In the genomic region with DNA sequence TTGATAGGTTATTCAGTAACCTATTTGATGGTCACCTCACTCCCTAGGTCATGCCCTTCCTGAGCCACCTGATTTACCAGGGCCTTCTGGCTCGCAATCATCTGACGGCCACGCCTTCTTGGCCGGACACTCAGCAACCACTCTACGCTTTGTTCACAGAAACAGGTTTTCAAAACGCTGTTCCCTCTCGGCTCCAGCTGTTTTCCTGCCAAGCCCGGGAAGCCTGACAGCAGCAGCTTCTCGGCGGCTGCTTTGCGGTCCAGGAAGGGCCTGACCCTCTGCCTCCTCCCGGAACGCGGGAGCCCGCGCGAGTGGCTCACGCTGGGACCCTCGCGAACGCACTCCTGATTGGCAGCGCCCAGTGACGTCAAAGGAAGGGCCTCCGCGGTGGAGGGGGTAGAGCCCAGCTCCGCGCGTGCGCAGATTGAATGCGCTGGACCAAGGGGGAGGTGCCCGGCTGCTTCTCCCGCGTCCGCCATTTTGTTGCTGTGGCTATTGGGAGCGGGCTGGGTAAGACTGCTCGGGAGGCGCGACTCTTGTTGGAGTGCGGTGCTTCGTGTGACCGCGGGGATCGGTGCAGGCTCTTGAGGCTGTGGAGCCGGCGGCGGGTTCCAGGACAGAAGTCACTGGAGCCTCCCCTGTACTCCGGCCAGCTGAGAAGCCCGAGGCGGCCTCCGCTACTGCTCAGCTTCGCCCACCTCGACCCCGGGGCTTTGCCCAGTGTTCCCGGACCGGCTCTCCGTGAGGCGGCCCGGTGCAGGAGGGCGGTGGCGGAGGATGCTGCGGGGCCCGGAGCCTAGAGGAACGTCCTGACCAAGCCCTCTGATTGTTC, we compare ENCODE assay signal across 7 mouse cellular contexts. TPM values are rescaled to one million over a fixed set of nuclear protein-coding genes. Genes with fewer than 3 reads are reported as not detected.
DNase-seq lines count a peak whose midpoint lies in the region; ATAC-seq and TF ChIP-seq lines count a peak whose summit lies in the region.

Gene Crkl, plus strand, starts transcription at position 447 of the 832 bp plus-strand sequence.

- no peaks in the 10 kb centered on the region for H3K27me3 ChIP-seq in intestine, postnatal 0 days (replicated peaks; ENCODE audit: control insufficient read depth, insufficient read depth, low read length)
- H3K27me3 ChIP-seq in midbrain, embryonic 12.5 days, result no peaks in the 10 kb centered on the region
- no peaks in the 10 kb centered on the region for H3K27me3 ChIP-seq in small intestine, adult 2 months (ENCODE audit: control insufficient read depth, insufficient read depth, low read length)

- H3K4me3 ChIP-seq in intestine, postnatal 0 days (ENCODE audit: low read depth, low read length), result peak within 1 kb of the TSS; percentile 99
- H3K4me3 ChIP-seq in midbrain, embryonic 12.5 days, result peak within 1 kb of the TSS; percentile 94
- H3K4me3 ChIP-seq in small intestine, adult 2 months (ENCODE audit: low read depth, low read length), result peak within 1 kb of the TSS; percentile 85

- DNase-seq in adrenal gland, adult 8-10 months, result peak; percentile 97
- peak; percentile 99 for DNase-seq in embryo, embryonic 9.5 days (ENCODE audit: extremely low spot score)
- DNase-seq in gonadal fat pad, adult 2 months (ENCODE audit: low read depth), result peak; percentile 64
- DNase-seq in left cerebral cortex, postnatal 4 days, result peak; percentile 99

- peak within 1 kb of the TSS; percentile 94 for H3K9ac ChIP-seq in intestine, postnatal 0 days (ENCODE audit: low read depth, low read length)
- H3K9ac ChIP-seq in midbrain, embryonic 12.5 days (replicated peaks), result peak within 1 kb of the TSS; percentile 98

- no peak for TF ChIP-seq CTCF in intestine, postnatal 0 days (IDR thresholded peaks at IDR 0.05; ENCODE audit: low read depth)
- TF ChIP-seq CTCF in small intestine, adult 2 months (IDR thresholded peaks at IDR 0.05; ENCODE audit: extremely low read depth, insufficient read length, insufficient replicate concordance, low read depth, low read length), result no peak

- ATAC-seq in intestine, postnatal 0 days, result peak; percentile 93
- ATAC-seq in midbrain, embryonic 12.5 days (ENCODE audit: low FRiP score, low read depth), result peak; percentile 97

- 0 out of 2 replicates have a peak, but pooled peaks cover 3% of the 10 kb centered on the region for H3K36me3 ChIP-seq in intestine, postnatal 0 days (ENCODE audit: control insufficient read depth, insufficient read depth)
- peaks cover 10% of the 10 kb centered on the region for H3K36me3 ChIP-seq in midbrain, embryonic 12.5 days
- no peaks in the 10 kb centered on the region for H3K36me3 ChIP-seq in small intestine, adult 2 months (ENCODE audit: control insufficient read depth, insufficient read depth, low read length)

- H3K4me1 ChIP-seq in intestine, postnatal 0 days (replicated peaks; ENCODE audit: control insufficient read depth, insufficient read depth, low read length), result peaks cover 8% of the 10 kb centered on the region; the same call in 1 of the 2 replicates
- peaks cover 23% of the 10 kb centered on the region for H3K4me1 ChIP-seq in midbrain, embryonic 12.5 days
- H3K4me1 ChIP-seq in small intestine, adult 2 months (ENCODE audit: control insufficient read depth, insufficient read depth, insufficient read length, low read length), result peaks cover 5% of the 10 kb centered on the region; the same call in 1 of the 2 replicates

- H3K27ac ChIP-seq in intestine, postnatal 0 days (ENCODE audit: low read depth, low read length), result peak within 1 kb of the TSS; percentile 88
- H3K27ac ChIP-seq in midbrain, embryonic 12.5 days (replicated peaks), result peak within 1 kb of the TSS; percentile 96
- H3K27ac ChIP-seq in small intestine, adult 2 months (ENCODE audit: insufficient read depth, low read depth, low read length), result peak within 1 kb of the TSS; percentile 90

- H3K9me3 ChIP-seq in intestine, postnatal 0 days (ENCODE audit: control insufficient read depth), result no peaks in the 10 kb centered on the region
- H3K9me3 ChIP-seq in midbrain, embryonic 12.5 days, result no peaks in the 10 kb centered on the region

- H3K4me2 ChIP-seq in intestine, postnatal 0 days (replicated peaks; ENCODE audit: low read depth), result peak within 1 kb of the TSS; percentile 83
- H3K4me2 ChIP-seq in midbrain, embryonic 12.5 days (replicated peaks), result peak within 1 kb of the TSS; percentile 64

- intact Hi-C loops in left cerebral cortex, postnatal 4 days (cut with DNase I), result no loop called here

- WGBS in intestine, postnatal 0 days, result under 1% methylated on average over 63 of the region's 63 CpGs
- WGBS in midbrain, embryonic 12.5 days, result under 1% methylated on average over 61 of the region's 63 CpGs
- under 1% methylated on average over 63 of the region's 63 CpGs for WGBS in small intestine, adult 2 months

- peak; percentile 81; the same call in 1 of the 2 replicates for TF ChIP-seq POLR2A in small intestine, adult 2 months (IDR thresholded peaks at IDR 0.05; ENCODE audit: low read depth, low read length)

RNA-seq across cellular contexts. Expression of gene Crkl, which starts in this region (rescaled TPM):
- 10 to 100 TPM; 27.7 to 38.9 (median 36.1) TPM for total RNA-seq in adrenal gland, adult 8-10 months (2022)
- 28.0 and 28.5 TPM in 2 replicates for polyA plus RNA-seq in gonadal fat pad, adult 2 months (2012; rRNA removed)
- polyA plus RNA-seq in intestine, postnatal 0 days (2015; fragmentation: Nextera tagmentation; extraction: Ambion mirVana), result 29.9 and 36.9 TPM in 2 replicates
- total RNA-seq in left cerebral cortex, postnatal 4 days (2021), result 10 to 100 TPM; 35.7 to 35.8 TPM
- 98.2 and 100 TPM in 2 replicates for polyA plus RNA-seq in midbrain, embryonic 12.5 days (2016; fragmentation: Nextera tagmentation; extraction: Ambion mirVana)
- 33.5 and 47.3 TPM in 2 replicates for polyA plus RNA-seq in small intestine, adult 2 months (2012; rRNA removed)

Comparison
In these comparisons a context has a peak if more than half of its experiments do, and no peak if none do; other contexts are left out.
1. Peak in every context shown above with its lines: DNase-seq, ATAC-seq, H3K4me3 ChIP-seq and H3K27ac ChIP-seq.